Mouse (Mus musculus) stomach, postnatal 0 days (tissue): ENCODE measurements around the gene Rnpepl1.

Experiments
- CTCF ChIP-seq: IDR thresholded peaks from 2 replicates; pipeline ENCODE4 v1.5.1; 2016; ENCODE audit warnings: antibody characterized with exemption, low read depth, mild to moderate bottlenecking, moderate library complexity
- EP300 ChIP-seq: optimal IDR thresholded peaks from 2 replicates; pipeline ENCODE3; 2016; ENCODE audit warnings: antibody characterized with exemption

DNA sequence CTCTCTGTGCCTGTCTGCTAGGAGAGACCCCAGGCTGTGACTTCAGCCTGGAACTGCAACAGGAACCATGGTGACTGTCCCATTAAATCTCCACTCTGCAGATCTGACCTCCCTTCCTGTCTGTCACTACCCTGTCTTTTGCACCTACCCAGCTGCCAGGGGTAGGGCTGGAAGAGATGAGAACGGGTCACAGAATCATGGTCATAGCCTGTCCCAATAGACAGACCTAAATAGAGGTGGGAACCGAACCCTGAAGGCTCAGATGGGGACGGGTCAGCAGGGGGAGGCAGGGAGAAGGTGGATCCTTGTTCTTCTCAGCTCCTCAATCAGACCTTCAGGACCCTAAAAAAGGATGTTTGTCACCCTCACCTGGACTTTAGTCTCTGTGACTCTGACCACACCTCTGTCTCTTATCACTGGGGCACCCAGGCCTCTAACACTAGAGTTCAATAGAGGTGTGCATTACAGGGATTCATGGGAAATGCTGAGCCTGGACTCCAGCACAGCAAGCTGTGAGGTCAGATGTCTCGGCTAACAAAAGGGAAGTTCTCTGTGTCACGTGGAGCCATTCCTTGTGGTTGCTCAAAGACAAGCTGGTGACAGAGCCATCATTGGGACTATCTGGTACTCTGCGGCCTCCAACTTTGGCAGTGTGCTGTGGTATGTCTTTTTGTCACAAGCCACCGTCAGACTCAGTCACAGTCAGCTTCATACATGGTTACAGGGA, 10.1 kb downstream of the Rnpepl1 start:
- no peak for TF ChIP-seq CTCF
- no peak for TF ChIP-seq EP300
